Mouse (Mus musculus) T-helper 1 cell (primary cell): Measurements from ENCODE around the gene Emg1.
"Not testable (repeated sequence)": the region's sequence is repeated elsewhere in the genome, so short reads cannot be mapped to it uniquely, and the experiment has no call there.

Experiments
- in situ Hi-C: fragments of 300-600 bp; cut with MboI, MseI; formaldehyde crosslinking; loops from one replicate; pipeline ENCODE4 v1.15.1; 2025; ENCODE audit warnings: high pct_unique_total_duplicates

The Emg1 gene

DNA sequence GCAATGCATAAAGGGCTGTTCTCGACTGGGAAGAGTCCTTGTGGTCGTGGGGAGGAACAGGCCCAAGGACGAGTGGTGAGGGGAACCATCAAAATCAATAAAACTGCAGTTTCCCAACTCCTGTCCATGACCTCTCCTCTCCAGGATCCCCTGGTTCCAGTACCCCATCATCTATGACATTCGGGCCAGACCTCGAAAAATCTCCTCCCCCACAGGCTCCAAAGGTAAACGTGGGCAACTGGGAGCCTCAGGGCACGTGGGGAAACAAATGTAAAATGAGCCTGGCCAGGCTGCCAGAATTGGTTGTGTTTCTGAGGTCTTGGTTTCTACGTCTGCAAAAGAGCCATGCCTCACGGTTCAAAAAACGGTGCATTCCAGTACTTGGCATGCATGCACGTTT lies 940 bp upstream of the Emg1 start:
- in situ Hi-C loops, result loop anchor here (25.0 kb wide), 1 partner anchor 1901 kb away; the partner anchor contains the start of genes Foxj2 and Slc2a3

DNA sequence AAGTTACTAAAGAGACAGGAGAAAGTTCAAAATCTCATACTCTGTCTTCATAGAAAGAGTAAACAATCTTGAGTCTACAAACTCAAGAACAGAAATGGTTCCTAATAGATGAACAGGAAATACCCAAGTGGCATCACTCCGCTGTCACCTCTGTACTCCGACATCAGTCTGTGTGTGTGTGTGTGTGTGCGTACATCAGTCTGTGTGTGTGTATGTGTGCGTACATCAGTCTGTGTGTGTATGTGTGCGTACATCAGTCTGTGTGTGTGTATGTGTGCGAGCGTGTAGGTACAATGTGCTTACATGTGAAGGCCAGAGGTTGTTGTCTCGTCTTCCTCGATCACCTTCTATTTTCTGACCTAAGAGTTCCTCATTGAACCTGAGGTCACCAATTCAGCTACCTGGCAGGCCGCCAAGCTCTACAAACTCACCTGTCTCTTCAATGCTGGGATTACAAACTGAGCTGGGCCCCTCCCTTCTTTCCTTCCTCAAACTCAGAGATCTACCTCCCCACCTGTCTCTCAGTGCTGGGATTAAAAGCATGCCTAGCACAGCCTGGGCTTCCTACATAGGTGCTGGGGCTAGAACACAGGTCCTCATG lies 3.6 kb downstream of the Emg1 start:
- in situ Hi-C loops, result loop anchor here (25.0 kb wide), 1 partner anchor 1896 kb away; the partner anchor contains the start of genes Foxj2 and Slc2a3

GRCm38 (mm10) chr6:124706061-124706627 lies 5.8 kb downstream of the Emg1 start:
- in situ Hi-C loops, result loop anchor here (25.0 kb wide), 1 partner anchor 1894 kb away; the partner anchor contains the start of genes Foxj2 and Slc2a3

DNA sequence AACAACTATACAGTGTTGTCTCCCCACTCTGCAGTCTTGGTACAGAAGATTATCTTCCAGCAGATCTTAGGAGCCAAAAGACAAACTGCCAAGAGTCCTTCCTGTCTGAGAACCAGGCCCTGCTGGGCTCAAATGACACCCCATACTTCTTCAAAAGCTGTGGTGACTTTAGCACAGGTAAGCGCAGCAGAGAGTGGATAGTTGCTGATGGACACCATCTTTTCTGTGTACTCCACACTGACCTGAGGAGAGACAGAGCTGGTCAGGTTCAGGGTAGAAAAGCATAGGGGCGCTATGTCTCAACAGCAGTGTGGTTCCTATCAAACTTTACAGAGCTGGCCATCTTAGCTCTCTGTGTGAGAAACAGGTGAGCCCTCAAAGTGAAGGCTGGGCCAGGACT lies 7.6 kb downstream of the Emg1 start:
- in situ Hi-C loops, result loop anchor here (25.0 kb wide), 1 partner anchor 1892 kb away; the partner anchor contains the start of genes Foxj2 and Slc2a3

- in situ Hi-C loops, result loop anchor here (25.0 kb wide), 1 partner anchor 1891 kb away; the partner anchor contains the start of genes Foxj2 and Slc2a3
Measured at GRCm38 (mm10) chr6:124703789-124704188, 8.2 kb downstream of the Emg1 start.

DNA sequence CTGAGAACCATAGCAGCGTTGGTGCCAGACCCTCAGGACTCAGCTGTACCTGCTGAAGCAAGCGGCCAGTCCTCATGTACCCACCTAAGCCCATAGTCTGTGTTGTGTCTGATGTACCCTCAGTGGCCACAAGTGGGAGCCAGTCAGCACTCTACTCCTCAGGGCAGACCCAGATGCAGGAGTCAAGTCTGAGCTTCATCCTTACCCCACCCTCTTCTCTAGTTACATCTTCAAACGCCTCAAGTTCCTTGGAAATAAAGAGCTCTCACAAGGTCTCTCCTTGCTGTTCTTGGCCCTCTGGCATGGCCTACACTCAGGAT lies 9.2 kb downstream of the Emg1 start:
- in situ Hi-C loops, result loop anchor here (25.0 kb wide), 1 partner anchor 1890 kb away; the partner anchor contains the start of genes Foxj2 and Slc2a3

DNA sequence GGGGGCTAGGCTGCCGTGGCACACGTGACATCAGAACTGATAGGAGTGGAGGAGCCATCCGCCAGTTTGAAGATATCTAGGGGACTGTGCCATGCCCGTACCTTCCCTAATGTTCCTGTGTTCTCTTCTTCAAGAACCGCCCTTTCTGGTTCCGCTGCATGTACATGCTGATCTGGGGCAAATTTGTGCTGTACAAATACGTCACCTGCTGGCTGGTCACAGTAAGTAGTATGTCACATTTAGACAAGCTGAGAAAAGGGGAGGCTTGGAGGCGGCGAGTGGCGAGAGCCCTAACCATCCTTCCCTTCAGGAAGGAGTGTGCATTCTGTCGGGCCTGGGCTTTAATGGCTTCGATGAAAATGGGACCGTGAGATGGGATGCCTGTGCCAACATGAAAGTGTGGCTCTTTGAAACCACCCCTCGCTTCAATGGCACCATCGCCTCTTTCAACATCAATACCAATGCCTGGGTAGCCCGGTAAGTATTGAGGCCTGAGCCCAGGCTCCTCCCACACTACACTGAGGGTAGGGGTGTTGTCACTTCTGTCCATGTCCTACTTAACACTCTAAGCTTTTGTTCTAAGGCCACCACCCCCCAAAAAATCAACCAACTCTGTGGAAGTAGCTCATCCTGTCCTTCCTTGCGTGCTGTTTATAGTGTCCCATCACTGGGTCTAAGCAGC lies 9.7 kb downstream of the Emg1 start:
- in situ Hi-C loops, result loop anchor here (25.0 kb wide), 1 partner anchor 1890 kb away; the partner anchor contains the start of genes Foxj2 and Slc2a3

GRCm38 (mm10) chr6:124701338-124701737 lies 10.6 kb downstream of the Emg1 start:
- in situ Hi-C loops, result loop anchor here (25.0 kb wide), 1 partner anchor 1889 kb away; the partner anchor contains the start of genes Foxj2 and Slc2a3

- in situ Hi-C loops, result loop anchor here (10.0 to 25.0 kb wide), 2 partner anchors 55 to 1888 kb away; partner anchors contain the start of genes Foxj2 and Slc2a3
Measured at GRCm38 (mm10) chr6:124699962-124700610, 11.9 kb downstream of the Emg1 start.

- in situ Hi-C loops, result loop anchor here (10.0 kb wide), 1 partner anchor 55 kb away; no protein-coding TSS in a partner anchor
Measured at GRCm38 (mm10) chr6:124699366-124699765, 12.6 kb downstream of the Emg1 start.

DNA sequence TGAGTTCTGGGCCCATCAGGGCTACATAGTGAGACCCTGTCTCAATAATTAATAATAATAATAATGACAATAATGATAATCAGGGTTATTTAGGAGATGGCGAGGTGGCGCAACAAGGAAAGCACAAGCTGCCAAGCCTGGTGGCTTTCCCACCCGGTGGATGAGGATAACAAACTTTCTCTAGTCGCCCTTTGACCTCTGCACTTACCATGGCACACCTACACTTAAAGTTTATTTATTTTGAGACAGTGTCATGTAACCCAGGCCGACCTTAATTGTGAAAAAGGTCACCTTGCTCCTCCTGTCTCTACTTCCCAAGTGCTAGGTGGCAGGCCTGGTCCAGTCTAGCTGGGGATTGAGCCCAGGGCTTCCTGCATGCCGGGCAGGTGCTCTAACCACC lies 13.2 kb downstream of the Emg1 start:
- in situ Hi-C loops, result loop anchor here (10.0 kb wide), 1 partner anchor 54 kb away; no protein-coding TSS in a partner anchor

GRCm38 (mm10) chr6:124696441-124697150 lies 15.4 kb downstream of the Emg1 start:
- in situ Hi-C loops, result loop anchor here (10.0 kb wide), 1 partner anchor 52 kb away; no protein-coding TSS in a partner anchor

GRCm38 (mm10) chr6:124694166-124694955 lies 17.6 kb downstream of the Emg1 start:
- in situ Hi-C loops, result loop anchor here (10.0 kb wide), 1 partner anchor 50 kb away; no protein-coding TSS in a partner anchor

GRCm38 (mm10) chr6:124693243-124693981 lies 18.6 kb downstream of the Emg1 start:
- in situ Hi-C loops, result loop anchor here (10.0 kb wide), 1 partner anchor 49 kb away; no protein-coding TSS in a partner anchor

DNA sequence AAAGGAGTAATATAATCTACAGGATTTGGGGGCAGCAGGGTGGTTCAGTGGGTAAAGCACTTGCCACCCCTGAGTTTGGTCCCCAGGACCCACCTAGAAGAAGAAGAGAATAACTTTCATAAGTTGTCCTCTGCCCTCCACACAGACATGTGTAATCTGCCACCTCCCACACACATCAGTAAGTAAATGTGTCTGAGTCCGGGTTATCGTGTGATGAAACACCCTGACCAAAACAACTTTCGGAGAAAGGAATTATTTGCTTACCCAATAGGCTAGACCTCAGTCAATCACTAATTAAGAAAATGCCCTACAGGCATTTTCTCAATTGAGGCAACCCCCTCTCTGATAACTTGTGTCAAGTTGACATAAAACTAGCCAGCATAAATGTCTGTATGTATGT lies 21.5 kb downstream of the Emg1 start:
- in situ Hi-C loops, result loop anchor here (10.0 kb wide), 1 partner anchor 46 kb away; no protein-coding TSS in a partner anchor

DNA sequence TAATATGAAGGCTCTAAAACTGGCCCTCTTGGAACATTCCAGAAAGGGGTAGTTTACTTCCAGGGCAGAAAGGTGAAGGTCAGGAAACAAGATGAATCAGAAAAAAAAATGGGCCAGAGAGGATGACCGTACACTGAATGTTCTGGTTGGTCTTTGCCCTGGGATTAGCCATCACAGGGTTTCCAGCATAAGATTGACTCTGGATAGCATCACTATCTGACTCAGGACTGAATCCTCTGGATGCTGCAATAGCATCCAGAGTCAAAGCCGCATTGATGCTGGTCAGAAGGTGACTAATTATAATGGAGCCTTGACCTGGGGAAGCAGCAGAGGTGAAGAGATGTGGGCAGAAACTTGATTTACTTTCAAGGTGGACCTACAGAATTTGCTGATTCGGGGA lies 23.0 kb downstream of the Emg1 start:
- in situ Hi-C loops, result no loop called here

DNA sequence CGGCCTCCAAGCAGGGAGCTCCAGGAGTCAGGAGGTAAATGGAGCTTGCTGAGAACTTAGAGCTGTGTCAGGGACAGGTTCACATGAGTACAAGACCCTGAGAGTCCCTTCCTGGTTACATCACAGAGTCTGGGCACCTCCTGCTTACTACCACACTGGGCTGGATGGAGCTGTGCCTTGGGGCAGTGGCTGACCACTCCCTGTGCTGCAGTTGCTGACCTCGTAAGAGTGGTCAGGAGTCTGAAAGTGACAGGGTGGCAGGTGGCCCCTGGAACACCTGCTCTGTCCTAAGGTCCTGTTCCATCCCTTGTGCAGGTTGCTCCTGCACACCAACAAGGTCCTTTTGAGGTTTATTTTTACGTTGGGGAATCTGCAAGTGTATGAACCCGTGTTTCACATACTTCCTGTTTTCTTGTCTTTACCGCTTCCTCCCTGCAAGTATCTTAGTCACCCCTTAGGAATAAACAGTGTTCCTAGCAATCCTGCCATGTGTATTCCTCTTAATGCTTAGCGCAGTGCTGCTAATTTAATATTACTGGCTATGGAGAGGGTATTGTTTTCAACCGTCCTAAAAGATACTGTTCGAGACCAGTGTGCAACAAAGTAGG lies 23.7 kb downstream of the Emg1 start:
- in situ Hi-C loops, result no loop called here

DNA sequence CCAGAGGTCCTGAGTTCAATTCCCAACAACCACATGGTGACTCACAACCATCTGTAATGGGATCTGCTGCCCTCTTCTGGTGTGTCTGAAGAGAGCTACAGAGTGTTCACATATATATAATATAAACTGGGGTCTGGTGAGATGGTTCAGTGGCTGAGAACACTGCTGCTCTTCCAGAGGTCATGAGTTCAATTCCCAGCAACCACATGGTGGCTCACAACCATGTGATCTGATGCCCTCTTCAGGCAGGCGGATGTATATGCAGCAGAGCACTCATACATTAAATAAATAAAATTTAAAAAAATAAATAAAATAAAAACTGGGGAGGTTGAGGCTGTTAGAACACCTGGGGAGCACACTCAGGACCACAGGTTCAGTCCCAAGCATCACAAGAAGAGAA lies 25.3 kb downstream of the Emg1 start:
- in situ Hi-C loops, result not testable (repeated sequence)
